In genomic region chr4:91234941-91235340, GRCm38 (mm10) we compare ENCODE assay signal across 13 mouse cellular contexts.
A peak's percentile ranks its signal among the peaks of the same experiment; 100 is the strongest.
DNase-seq lines count a peak whose midpoint lies in the region.
"Had no signal": no experiment of that assay in that cellular context is flagged by ENCODE, and none has a peak within 500 bp of the region (broad histone marks: within the 10 kb centered on the region; RNA-seq: fewer than 3 reads in every experiment).

No protein-coding gene starts in this region.

- peak; percentile 19 to 22 for DNase-seq in layer of hippocampus, adult 18-20 months (ENCODE audit: low spot score in 2 of 2)
- DNase-seq in layer of hippocampus, adult 9-10 months (ENCODE audit: low spot score), result no peak
- peak; percentile 23 to 27 for DNase-seq in right cerebral cortex, adult 2 months (ENCODE audit: low spot score in 2 of 2)
- DNase-seq in right cerebral cortex, postnatal 25 days, result no peak
- DNase-seq in cerebellum, adult 8-10 months, result peak; percentile 50
- DNase-seq in telencephalon, adult 2 months (ENCODE audit: low read depth, low spot score), result peak; percentile 53
- no peak for DNase-seq in ovary, postnatal 36 days (ENCODE audit: low spot score)
- no peak for DNase-seq in heart, postnatal 25 days (ENCODE audit: low spot score)
- DNase-seq: adrenal gland, adult 2 months; kidney, postnatal 36 days; lung, embryonic 14.5 days; lung, postnatal 4 days; right cerebral cortex, postnatal 4 days had no signal

- intact Hi-C loops in heart, postnatal 25 days (cut with DNase I), result no loop called here

Comparison
In these comparisons a context has a peak if more than half of its experiments do, and no peak if none do; other contexts are left out.
1. DNase-seq: peak in layer of hippocampus, adult 18-20 months (2 of 2), right cerebral cortex, adult 2 months (2 of 2), cerebellum, adult 8-10 months (single experiment) and telencephalon, adult 2 months (single experiment); none in layer of hippocampus, adult 9-10 months (single experiment), right cerebral cortex, postnatal 25 days (single experiment), ovary, postnatal 36 days (single experiment) and heart, postnatal 25 days (single experiment).